Mouse (Mus musculus): ENCODE measurements around the gene Cdv3. TPM values are rescaled to one million over a fixed set of nuclear protein-coding genes. Genes with fewer than 3 reads are reported as not detected.

The Cdv3 gene
- polyA plus RNA-seq, 1 experiment from 2014 or later, result 89.9 TPM

GRCm38 (mm10) chr9:103386573-103386972, 20.9 kb upstream of the Cdv3 start:
- H3K4me1 ChIP-seq, result no peaks in the 10 kb centered on the region
- no peak for ATAC-seq (ENCODE audit: low FRiP score)
- no peak overlapping the region for H3K4me3 ChIP-seq (replicated peaks)
- WGBS, result 30% methylated on average over 5 of the region's 5 CpGs
- no peak overlapping the region for H3K4me2 ChIP-seq
- H3K9me3 ChIP-seq (replicated peaks), result no peaks in the 10 kb centered on the region
- no peak overlapping the region for H3K27ac ChIP-seq (replicated peaks)
- no peak overlapping the region for H3K9ac ChIP-seq (replicated peaks)
- H3K36me3 ChIP-seq, result no peaks in the 10 kb centered on the region
- H3K27me3 ChIP-seq (replicated peaks), result no peaks in the 10 kb centered on the region

GRCm38 (mm10) chr9:103385600-103385999, 20.0 kb upstream of the Cdv3 start:
- 0% methylated on average over 1 of the region's 1 CpGs for WGBS
- Histone ChIP-seq H3K4me2 (no peak overlapping the region), H3K9me3 (replicated peaks) (no peaks in the 10 kb centered on the region), H3K9ac (replicated peaks) (no peak overlapping the region), H3K4me1 (no peaks in the 10 kb centered on the region), H3K27me3 (replicated peaks) (no peaks in the 10 kb centered on the region), H3K36me3 (no peaks in the 10 kb centered on the region), H3K4me3 (replicated peaks) (no peak overlapping the region), H3K27ac (replicated peaks) (no peak overlapping the region)
- no peak for ATAC-seq (ENCODE audit: low FRiP score)

- H3K4me3 ChIP-seq (replicated peaks), result no peak overlapping the region
- H3K4me1 ChIP-seq, result no peaks in the 10 kb centered on the region
- no peak overlapping the region for H3K4me2 ChIP-seq
- H3K27me3 ChIP-seq (replicated peaks), result no peaks in the 10 kb centered on the region
- no peak overlapping the region for H3K27ac ChIP-seq (replicated peaks)
- 81% methylated on average over 4 of the region's 4 CpGs for WGBS
- no peak overlapping the region for H3K9ac ChIP-seq (replicated peaks)
- no peaks in the 10 kb centered on the region for H3K9me3 ChIP-seq (replicated peaks)
- no peak for ATAC-seq (ENCODE audit: low FRiP score)
- no peaks in the 10 kb centered on the region for H3K36me3 ChIP-seq
Measured at GRCm38 (mm10) chr9:103384141-103384796, 18.6 kb upstream of the Cdv3 start.

GRCm38 (mm10) chr9:103383576-103383975, 17.9 kb upstream of the Cdv3 start:
- H3K9me3 ChIP-seq (replicated peaks), result no peaks in the 10 kb centered on the region
- no peak overlapping the region for H3K27ac ChIP-seq (replicated peaks)
- no peaks in the 10 kb centered on the region for H3K36me3 ChIP-seq
- H3K4me2 ChIP-seq, result no peak overlapping the region
- no peak for ATAC-seq (ENCODE audit: low FRiP score)
- 98% methylated on average over 1 of the region's 1 CpGs for WGBS
- peaks cover 4% of the 10 kb centered on the region; the same call in 1 of the 2 replicates for H3K4me1 ChIP-seq
- H3K27me3 ChIP-seq (replicated peaks), result no peaks in the 10 kb centered on the region
- H3K4me3 ChIP-seq (replicated peaks), result no peak overlapping the region
- H3K9ac ChIP-seq (replicated peaks), result no peak overlapping the region

GRCm38 (mm10) chr9:103382989-103383388, 17.3 kb upstream of the Cdv3 start:
- Histone ChIP-seq H3K4me2 (no peak overlapping the region), H3K4me1 (peaks cover 4% of the 10 kb centered on the region; the same call in 1 of the 2 replicates), H3K27ac (replicated peaks) (no peak overlapping the region), H3K9me3 (replicated peaks) (no peaks in the 10 kb centered on the region), H3K9ac (replicated peaks) (no peak overlapping the region), H3K27me3 (replicated peaks) (no peaks in the 10 kb centered on the region), H3K36me3 (no peaks in the 10 kb centered on the region), H3K4me3 (replicated peaks) (no peak overlapping the region)
- WGBS, result 80% methylated on average over 6 of the region's 6 CpGs
- ATAC-seq (ENCODE audit: low FRiP score), result no peak

GRCm38 (mm10) chr9:103380566-103380965, 14.9 kb upstream of the Cdv3 start:
- Histone ChIP-seq H3K4me2 (no peak overlapping the region), H3K27me3 (replicated peaks) (no peaks in the 10 kb centered on the region), H3K4me1 (peaks cover 4% of the 10 kb centered on the region; the same call in 1 of the 2 replicates), H3K36me3 (no peaks in the 10 kb centered on the region), H3K9ac (replicated peaks) (no peak overlapping the region), H3K27ac (replicated peaks) (no peak overlapping the region), H3K9me3 (replicated peaks) (no peaks in the 10 kb centered on the region), H3K4me3 (replicated peaks) (no peak overlapping the region)
- WGBS, result 78% methylated on average over 4 of the region's 4 CpGs
- no peak for ATAC-seq (ENCODE audit: low FRiP score)

- H3K27ac ChIP-seq (replicated peaks), result no peak overlapping the region
- WGBS, result 76% methylated on average over 9 of the region's 9 CpGs
Measured at GRCm38 (mm10) chr9:103379199-103379598, 13.6 kb upstream of the Cdv3 start.

GRCm38 (mm10) chr9:103378686-103379085, 13.0 kb upstream of the Cdv3 start:
- Histone ChIP-seq H3K27ac (replicated peaks) (no peak overlapping the region), H3K4me1 (peaks cover 4% of the 10 kb centered on the region; the same call in 1 of the 2 replicates), H3K36me3 (no peaks in the 10 kb centered on the region), H3K27me3 (replicated peaks) (no peaks in the 10 kb centered on the region), H3K4me2 (no peak overlapping the region), H3K9me3 (replicated peaks) (no peaks in the 10 kb centered on the region), H3K4me3 (replicated peaks) (no peak overlapping the region), H3K9ac (replicated peaks) (no peak overlapping the region)
- WGBS, result 41% methylated on average over 10 of the region's 10 CpGs
- ATAC-seq (ENCODE audit: low FRiP score), result no peak

More at GRCm38 (mm10) chr9:103379199-103379598, 13.6 kb upstream of the Cdv3 start:
- ATAC-seq (ENCODE audit: low FRiP score), result no peak
- Histone ChIP-seq H3K4me3 (replicated peaks) (no peak overlapping the region), H3K9me3 (replicated peaks) (no peaks in the 10 kb centered on the region), H3K27me3 (replicated peaks) (no peaks in the 10 kb centered on the region), H3K9ac (replicated peaks) (no peak overlapping the region), H3K36me3 (no peaks in the 10 kb centered on the region), H3K4me2 (no peak overlapping the region), H3K4me1 (peaks cover 4% of the 10 kb centered on the region; the same call in 1 of the 2 replicates)

GRCm38 (mm10) chr9:103376346-103377320, 11.0 kb upstream of the Cdv3 start:
- Histone ChIP-seq H3K9me3 (replicated peaks) (no peaks in the 10 kb centered on the region), H3K4me3 (replicated peaks) (no peak overlapping the region), H3K9ac (replicated peaks) (no peak overlapping the region), H3K27ac (replicated peaks) (no peak overlapping the region), H3K27me3 (replicated peaks) (no peaks in the 10 kb centered on the region), H3K36me3 (no peaks in the 10 kb centered on the region), H3K4me2 (no peak overlapping the region), H3K4me1 (peaks cover 4% of the 10 kb centered on the region; the same call in 1 of the 2 replicates)
- no peak for ATAC-seq (ENCODE audit: low FRiP score)
- WGBS, result 83% methylated on average over 7 of the region's 7 CpGs

- Histone ChIP-seq H3K27me3 (replicated peaks) (no peaks in the 10 kb centered on the region), H3K9me3 (replicated peaks) (no peaks in the 10 kb centered on the region), H3K4me1 (no peaks in the 10 kb centered on the region), H3K9ac (replicated peaks) (no peak overlapping the region), H3K36me3 (no peaks in the 10 kb centered on the region), H3K4me3 (replicated peaks) (no peak overlapping the region), H3K4me2 (no peak overlapping the region), H3K27ac (replicated peaks) (no peak overlapping the region)
- 83% methylated on average over 5 of the region's 5 CpGs for WGBS
- ATAC-seq (ENCODE audit: low FRiP score), result no peak
Measured at GRCm38 (mm10) chr9:103372271-103373010, 6.8 kb upstream of the Cdv3 start.

GRCm38 (mm10) chr9:103369951-103370350, 4.3 kb upstream of the Cdv3 start:
- Histone ChIP-seq H3K9ac (replicated peaks) (no peak overlapping the region), H3K4me3 (replicated peaks) (no peak overlapping the region), H3K4me1 (peaks cover 12% of the 10 kb centered on the region), H3K9me3 (replicated peaks) (no peaks in the 10 kb centered on the region), H3K36me3 (no peaks in the 10 kb centered on the region), H3K27ac (replicated peaks) (no peak overlapping the region), H3K27me3 (replicated peaks) (no peaks in the 10 kb centered on the region), H3K4me2 (no peak overlapping the region)
- no peak for ATAC-seq (ENCODE audit: low FRiP score)
- 50% methylated on average over 4 of the region's 4 CpGs for WGBS

All from neural tube, embryonic 15.5 days (tissue).